Mouse (Mus musculus): ENCODE results near the gene Taf1. TPM values are rescaled to one million over a fixed set of nuclear protein-coding genes. Genes with fewer than 3 reads are reported as not detected.

The Taf1 gene
- 10 to 100 TPM; 30.9 to 45.0 TPM for total RNA-seq (2021)
- long read RNA-seq, experiment 1, partial matches to known transcripts: 1 of 12 reads
- long read RNA-seq, experiment 1, other reads (novel, unspliced or antisense): 11 of 12 reads
- long read RNA-seq, experiment 2, full-length matches to known transcripts: 1 of 17 reads
- long read RNA-seq, experiment 2, partial matches to known transcripts: 3 of 17 reads
- long read RNA-seq, experiment 2, other reads (novel, unspliced or antisense): 13 of 17 reads

GRCm38 (mm10) chrX:101532347-101533221, at the start of gene Taf1:
Gene Taf1 (plus strand): TSS chrX:101532734.
- peak; percentile 40 to 70 for DNase-seq (ENCODE audit: low spot score in 2 of 2)

DNA sequence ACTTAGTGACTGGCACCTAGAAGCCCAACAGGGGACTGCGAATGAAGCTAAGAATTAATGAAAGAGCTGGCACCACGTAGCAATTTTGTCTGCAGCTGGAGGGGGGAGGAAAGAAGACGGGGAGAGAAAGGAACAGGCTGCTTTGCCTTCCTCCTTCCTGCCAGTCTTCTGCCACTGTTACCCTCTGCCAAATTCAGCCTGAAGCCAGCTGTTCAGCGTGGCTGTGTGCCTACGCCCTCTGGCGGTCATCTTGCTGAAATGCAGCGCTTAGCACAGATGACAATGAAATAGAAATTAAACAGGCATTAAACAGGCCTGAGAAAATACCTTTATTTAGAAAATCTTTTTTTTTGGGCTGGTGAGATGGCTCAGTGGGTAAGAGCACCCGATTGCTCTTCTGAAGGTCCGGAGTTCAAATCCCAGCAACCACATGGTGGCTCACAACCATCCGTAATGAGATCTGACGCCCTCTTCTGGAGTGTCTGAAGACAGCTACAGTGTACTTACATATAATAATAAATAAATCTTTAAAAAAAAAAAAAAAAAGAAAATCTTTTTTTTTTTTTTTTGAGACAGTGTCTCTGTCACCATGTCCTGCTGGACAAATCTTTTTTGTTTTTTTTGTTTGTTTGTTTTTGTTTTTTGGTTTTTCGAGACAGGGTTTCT, 45.9 kb upstream of the Taf1 start:
- peak in 1 of 2 experiments; percentile 6 for DNase-seq (ENCODE audit: low spot score in 2 of 2)

DNA sequence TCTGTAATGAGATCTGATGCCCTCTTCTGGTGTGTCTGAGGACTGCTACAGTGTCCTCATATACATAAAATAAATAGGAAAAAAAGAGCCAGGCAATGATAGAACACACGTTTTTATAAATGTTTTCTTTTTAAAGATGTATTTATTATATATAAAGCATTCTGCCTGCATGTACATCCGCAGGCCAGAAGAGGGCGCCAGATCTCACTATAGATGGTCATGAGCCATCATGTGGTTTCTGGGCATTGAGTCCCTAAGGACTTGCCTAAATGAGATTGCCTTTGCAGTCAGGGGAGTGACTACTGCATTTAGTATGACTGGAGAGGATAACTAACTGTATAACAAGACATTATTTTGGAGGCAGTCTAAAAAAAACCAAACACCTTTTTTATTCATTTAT, 27.9 kb upstream of the Taf1 start:
- peak in 1 of 2 experiments; percentile 4 for DNase-seq (ENCODE audit: low spot score in 2 of 2)

GRCm38 (mm10) chrX:101515710-101516109, 16.8 kb upstream of the Taf1 start:
- no peak for DNase-seq (ENCODE audit: low spot score in 2 of 2)

GRCm38 (mm10) chrX:101518006-101518405, 14.5 kb upstream of the Taf1 start:
- DNase-seq (ENCODE audit: low spot score in 2 of 2): no peak

DNA sequence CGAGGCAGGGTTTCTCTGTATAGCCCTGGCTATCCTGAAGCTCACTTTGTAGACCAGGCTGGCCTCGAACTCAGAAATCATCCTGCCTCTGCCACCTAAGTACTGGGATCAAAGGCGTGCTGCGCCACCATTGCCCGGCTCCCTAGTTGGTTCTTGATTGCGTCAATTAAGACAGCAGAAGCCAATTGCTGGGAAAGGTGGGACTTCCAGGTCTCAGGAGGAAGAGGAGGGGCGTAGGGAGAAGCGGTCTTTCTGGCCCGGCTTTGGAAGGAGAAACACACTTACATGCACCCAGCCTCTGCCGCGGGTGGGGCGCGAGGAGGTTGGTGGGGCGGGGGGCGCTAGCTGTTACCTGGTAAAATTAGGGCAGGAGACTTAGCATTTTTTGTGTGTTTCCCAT, 10.5 kb upstream of the Taf1 start:
- no peak for DNase-seq (ENCODE audit: low spot score in 2 of 2)

- no peak for DNase-seq (ENCODE audit: low spot score in 2 of 2)
Measured at GRCm38 (mm10) chrX:101527356-101527755, 5.2 kb upstream of the Taf1 start.

- DNase-seq (ENCODE audit: low spot score in 2 of 2): no peak
Measured at GRCm38 (mm10) chrX:101585455-101585854, 52.9 kb downstream of the Taf1 start.

GRCm38 (mm10) chrX:101616183-101616582, 83.6 kb downstream of the Taf1 start:
- no peak for DNase-seq (ENCODE audit: low spot score in 2 of 2)

DNA sequence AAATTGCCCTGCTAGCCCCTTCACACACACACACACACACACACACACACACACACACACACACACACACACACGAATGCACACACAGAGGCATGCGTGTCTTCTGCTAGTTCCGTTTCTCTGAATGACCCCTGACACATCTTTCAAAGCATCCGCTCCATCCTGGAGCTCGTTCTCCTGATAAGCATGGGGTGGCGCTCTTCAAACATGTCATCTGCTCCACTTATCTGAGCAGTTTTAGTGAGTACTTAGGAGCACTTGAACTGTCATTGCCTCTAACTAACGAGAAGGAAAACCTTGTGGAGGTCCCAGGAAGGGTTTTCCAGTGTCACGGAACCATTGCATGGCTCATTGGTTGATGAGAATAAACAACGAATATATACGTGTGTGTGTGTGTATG, 85.4 kb downstream of the Taf1 start:
- DNase-seq (ENCODE audit: low spot score in 2 of 2): no peak

DNA sequence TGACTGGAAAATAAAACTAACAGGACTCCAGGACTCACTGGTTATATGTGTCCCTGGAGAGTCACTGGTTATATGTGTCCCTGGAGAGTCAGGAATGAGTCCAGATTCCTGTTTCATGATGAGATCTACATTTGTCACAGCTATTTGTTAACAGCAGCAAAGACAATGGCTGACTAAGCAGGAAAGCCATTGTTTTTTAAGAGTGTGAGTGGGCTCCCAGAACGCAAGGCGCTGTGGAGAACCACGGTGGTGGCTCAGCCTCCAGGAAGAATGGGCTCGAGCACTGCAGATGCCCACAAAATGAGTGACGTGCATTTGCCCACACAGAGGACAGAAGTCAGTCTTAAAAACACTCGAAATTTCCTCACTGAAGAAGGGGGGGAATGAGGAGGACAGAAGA, 87.8 kb downstream of the Taf1 start:
- no peak for DNase-seq (ENCODE audit: low spot score in 2 of 2)

- DNase-seq (ENCODE audit: low spot score in 2 of 2): no peak
Measured at GRCm38 (mm10) chrX:101622539-101622938, 90.0 kb downstream of the Taf1 start.

DNA sequence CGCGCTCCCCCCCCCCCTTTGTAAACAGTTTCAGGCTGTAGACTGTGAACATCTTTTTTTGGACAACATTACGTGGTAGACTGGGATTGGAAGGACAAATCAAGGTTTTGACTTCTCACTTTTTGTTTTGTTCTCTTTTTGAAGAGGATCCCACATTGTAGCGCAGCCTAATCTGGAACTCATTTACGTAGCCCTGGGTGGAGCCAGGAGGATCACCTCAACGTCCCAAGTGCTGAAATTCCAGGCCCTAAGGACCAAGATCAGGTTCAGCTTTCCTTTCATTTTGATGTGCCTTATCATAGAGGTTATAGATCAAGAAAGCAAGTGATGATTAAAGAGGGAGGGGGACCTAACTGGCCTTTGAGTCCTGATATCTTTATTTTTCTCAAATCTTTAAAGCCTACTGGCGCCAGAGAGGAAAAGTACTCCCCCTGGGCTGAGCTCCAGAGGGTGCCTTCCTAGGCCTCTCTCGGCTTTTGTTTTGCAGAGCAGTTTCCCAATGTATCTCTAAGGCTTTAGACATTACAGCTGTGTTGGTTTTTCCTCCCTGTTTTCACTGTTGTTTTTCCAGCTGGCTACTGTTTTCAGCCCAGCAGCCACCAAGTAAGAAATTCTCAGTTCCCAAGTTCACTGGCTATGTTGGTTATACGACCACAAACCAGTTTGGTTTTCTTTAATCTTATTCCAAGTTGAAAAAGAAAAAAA, 104.4 kb downstream of the Taf1 start:
- no peak for DNase-seq (ENCODE audit: low spot score in 2 of 2)

DNA sequence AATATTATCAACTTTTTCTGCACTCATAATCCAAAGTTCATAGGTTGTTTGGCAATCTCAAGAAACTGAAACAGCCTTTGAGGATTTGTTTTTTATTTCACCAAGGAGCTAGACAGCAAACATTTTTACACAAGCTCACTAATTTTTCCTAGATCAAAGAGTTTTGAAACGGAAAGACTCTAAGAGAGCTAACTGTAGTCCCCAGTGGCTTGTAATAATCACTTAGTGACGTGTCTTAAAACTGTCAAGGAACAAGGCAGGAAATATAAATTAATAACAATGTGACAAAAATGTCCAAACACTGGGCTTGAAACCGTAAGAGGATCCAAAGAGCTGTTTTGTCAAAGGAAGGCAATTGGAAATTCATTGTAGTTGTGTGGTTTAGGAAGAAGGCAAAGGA, 106.3 kb downstream of the Taf1 start:
- DNase-seq (ENCODE audit: low spot score in 2 of 2): no peak

DNA sequence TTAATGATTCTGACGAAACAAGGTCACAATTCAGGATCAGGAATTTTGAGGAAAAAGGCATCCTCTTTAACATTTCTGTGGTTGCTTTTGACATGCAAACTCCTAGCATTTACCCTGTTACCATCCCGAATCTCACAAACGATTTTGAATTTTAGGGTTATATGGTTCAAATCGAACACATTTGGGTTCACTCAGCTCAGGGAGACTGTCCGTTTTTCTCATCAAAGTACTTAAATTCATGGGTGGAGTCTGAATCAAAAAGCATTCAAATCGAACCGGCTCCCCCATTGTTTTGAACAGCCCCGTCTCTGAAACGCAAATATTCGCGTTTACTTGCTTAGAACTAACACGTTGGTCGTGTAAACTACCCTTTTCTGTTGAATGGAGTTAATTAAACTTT, 106.8 kb downstream of the Taf1 start:
- DNase-seq (ENCODE audit: low spot score in 2 of 2): no peak

DNA sequence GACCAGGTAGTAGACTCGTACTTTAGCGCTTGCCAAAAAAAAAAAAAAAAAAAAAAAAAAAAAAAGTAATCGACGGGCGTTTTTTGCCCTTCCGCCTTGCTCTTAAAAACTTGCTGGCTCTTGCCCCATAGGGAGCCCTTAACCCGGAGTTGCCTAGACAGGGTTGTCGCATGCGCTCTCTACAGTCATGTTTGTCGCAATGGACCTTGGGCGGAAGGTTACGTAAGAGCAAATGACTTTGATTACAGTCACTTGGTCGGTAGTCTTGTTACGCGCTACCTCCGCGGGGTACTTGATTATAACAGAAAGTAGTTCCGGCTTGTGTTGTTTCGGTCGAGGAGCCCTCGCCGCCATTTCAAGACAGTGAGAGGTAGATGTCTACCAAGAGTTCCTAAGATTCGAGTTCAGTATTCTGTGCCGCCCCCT, 107.2 kb downstream of the Taf1 start, which contains the start of gene Ogt:
Ogt (plus strand) TSS at position 320 of the 426 bp plus-strand sequence.
- peak; percentile 45 to 74 for DNase-seq (ENCODE audit: low spot score in 2 of 2)

DNA sequence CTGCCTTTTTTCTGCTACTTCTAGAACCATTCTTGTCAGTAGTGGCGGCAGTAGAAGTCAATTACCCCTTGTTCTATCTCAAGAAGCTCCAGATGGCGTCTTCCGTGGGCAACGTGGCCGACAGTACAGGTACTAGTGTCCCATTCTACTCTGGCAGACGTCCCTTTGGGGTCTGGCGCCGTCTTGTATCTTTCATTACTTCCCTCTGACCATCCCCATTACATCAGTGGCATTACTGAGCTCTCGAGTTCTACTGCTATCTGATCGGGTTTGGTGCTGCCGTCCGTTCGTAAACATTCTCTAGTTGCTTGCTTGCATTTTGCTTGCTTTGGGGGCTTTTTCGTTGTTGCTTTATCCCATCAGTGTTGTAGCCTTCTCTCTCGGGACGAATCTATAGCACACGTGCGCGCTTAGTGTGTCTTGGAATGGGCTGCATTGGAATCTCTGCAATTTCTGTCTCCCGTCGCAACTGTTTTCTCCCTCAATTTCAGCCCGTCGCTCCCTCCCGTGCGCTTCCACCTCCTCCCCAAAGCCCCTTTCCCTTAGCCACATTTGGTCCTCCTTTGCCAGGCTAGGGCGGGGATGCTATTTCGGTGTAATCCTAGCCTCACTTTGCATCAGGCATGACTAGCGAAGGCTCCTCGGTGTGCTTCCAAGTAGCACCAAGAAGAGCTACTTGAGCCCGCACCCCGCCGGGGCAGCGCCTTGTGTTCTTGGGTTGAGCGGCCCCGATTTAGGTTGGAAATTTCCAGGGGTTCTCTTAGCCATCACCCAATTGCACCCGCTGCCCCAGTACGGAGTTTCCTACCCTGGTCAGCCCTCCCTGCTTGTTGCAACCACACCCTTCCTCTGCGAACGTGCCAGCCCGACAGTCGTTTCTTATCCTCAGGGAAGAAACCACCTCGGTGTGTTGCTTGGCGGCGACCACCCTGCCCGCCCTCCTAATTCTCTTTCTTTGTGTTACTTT, 107.9 kb downstream of the Taf1 start:
- DNase-seq (ENCODE audit: low spot score in 2 of 2): peak in 1 of 2 experiments; percentile 4

DNA sequence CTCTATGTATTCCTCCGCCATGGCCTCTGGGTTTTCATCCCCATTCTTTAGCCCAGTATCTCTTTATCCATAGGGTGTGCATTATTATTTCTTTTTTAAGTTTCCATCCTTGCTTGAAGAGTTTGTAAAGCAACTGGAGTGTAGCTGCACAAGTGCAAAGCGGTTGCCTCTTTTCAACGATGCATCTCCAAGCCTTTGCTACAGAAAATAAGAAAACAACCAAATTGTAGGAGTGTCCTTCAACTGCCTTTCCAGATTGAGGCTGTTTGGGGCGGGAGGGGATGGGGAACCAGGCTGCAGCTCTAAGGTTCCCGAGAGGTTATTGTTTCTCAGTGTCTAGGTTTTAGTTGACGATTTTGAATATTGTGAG, 108.6 kb downstream of the Taf1 start:
- no peak for DNase-seq (ENCODE audit: low spot score in 2 of 2)

DNA sequence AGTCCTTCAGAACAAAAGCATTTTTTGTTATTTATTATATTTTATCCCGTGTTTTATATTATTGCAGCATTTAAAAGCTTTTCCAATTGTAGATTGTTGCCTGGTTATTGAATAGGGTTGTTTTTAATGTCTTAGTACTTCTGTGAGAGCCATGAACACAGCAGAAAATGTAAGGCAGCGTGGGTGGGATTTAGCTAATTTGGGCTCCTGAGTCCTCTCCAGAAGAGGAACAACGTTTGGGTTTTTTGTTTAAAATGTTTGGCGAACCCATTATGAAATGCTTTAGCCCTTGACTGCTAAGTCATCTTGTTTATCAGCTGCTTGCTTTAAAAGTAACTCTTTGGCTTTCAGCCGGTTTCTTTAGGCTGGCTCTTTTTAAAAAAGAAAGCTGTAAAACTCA, 109.6 kb downstream of the Taf1 start:
- DNase-seq (ENCODE audit: low spot score in 2 of 2): no peak

DNA sequence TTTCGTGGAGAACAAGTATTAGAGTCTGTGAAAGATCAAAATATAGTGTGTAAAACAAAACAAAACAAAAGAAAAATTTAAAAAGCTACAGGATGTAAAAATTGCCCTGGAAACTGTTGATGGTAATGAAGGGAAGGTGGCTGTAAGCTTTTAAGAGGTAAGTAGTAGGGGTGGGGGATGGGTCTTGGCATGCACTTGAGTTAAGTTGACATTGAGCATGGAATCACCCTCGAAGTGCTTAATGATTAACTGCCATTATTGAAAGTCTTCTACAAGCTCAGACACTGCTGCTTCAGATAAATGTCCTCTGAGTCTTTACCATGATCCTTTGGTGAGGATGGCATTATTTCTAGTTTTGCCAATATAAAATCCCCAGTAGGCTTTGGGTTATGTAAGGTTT, 112.8 kb downstream of the Taf1 start:
- DNase-seq (ENCODE audit: low spot score in 2 of 2): no peak
